Mouse (Mus musculus) CD4-positive naive resting alpha-beta T cell, adult 76 days (primary cell): ENCODE results near the gene Erp29. TPM values are rescaled to one million over a fixed set of nuclear protein-coding genes. Genes with fewer than 3 reads are reported as not detected.

Source experiments
- total RNA-seq: library from RNA; stranded (reverse); gene quantifications from one replicate; pipeline ENCODE4 v1.2.4, GENCODE M21; 2023

Gene Erp29
- total RNA-seq, result 76.0 TPM

DNA sequence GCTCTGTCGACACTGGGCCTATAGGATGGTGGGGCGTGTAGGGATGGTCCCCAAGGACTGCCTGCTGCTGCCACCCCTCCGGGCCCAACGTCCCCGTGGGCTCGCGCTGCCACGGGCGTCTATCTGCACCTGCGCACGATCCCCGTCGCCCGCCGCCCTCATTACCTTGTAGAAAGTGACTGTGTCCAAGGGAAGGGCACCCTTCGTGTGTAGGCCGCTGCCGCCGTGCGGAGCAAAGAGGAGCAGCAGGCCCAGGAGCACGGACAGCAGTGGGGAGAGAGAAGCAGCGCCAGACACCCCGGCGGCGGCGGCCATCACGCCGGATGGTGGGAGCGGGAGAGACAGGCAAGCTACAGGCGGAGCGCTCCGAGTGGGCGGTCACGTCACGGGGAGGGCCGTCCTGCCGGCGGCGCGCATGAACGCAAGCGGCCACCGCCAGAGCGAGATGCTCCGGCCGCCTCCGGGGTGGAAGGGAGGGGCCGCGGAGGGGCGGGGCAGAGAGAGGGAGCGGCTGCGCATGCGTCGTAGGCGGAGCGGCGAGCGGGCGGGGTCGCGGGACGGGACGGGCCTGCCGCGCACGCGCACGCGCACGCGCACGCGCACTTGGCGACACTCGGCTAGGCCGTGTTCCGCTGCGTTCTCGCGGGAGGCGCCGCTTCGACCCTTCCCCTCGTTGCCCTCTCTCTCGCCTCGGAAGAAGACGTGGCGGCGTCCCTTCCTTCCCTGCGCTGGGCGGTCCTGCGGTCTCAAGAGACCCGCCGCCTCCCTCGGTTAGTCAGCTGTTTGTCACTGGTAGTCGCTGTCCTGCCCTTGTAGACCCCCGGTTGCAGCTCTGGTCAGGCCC lies at the start of gene Erp29:
Gene Erp29 (minus strand): TSS at position 481 of the 844 bp plus-strand sequence.

DNA sequence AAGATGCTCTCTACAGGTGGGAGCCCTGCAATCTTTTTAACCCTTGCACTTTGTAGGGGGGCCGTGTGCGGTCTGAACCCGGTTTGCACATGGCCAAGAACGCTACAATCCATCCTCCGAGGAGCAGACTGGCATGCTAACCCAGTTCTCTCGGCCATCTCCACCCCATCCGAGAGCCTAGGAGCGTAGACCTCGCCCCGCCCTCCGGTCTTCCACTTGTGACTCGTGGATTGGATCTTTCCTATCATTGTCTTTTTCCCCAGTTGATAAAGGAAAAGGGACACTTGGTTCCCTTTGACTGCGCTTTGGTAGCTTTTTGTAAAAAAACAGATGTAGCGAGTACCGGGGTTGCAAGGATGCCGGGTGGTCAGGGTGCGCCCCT lies 671 bp downstream of the Erp29 start, which contains the start of gene Tmem116:
Gene Tmem116 (plus strand): TSS at position 250 of the 382 bp plus-strand sequence.

GRCm38 (mm10) chr5:121397187-121398145 lies 54.8 kb downstream of the Erp29 start, which contains the start of gene Naa25:
TSS of gene Naa25 (plus strand) at chr5:121397936.

GRCm38 (mm10) chr5:121385461-121386119 lies 66.7 kb downstream of the Erp29 start, which contains the start of gene Trafd1:
TSS of gene Trafd1 (minus strand) at chr5:121385632.

Other genes starting within 250 kb of the Erp29 start
- 2,234 TPM for gene Rpl6, start 248.0 kb downstream of the Erp29 start, total RNA-seq
- gene Hectd4, start 232.3 kb downstream of the Erp29 start, total RNA-seq, result 71.8 TPM
- 53.2 TPM for gene Trafd1, start 66.9 kb downstream of the Erp29 start, total RNA-seq
- 32.2 TPM for gene Naa25, start 54.6 kb downstream of the Erp29 start, total RNA-seq
- 0.76 TPM for gene Tmem116, start 613 bp downstream of the Erp29 start, total RNA-seq
- not detected for gene Adam1b, start 50.9 kb upstream of the Erp29 start, total RNA-seq
- gene Adam1a, start 93.0 kb upstream of the Erp29 start, total RNA-seq, result 7.4 TPM
- gene Gm42878, start 93.0 kb upstream of the Erp29 start, total RNA-seq, result 1.4 TPM
- 97.8 TPM for gene Mapkapk5, start 93.4 kb upstream of the Erp29 start, total RNA-seq
- gene Aldh2, start 141.3 kb upstream of the Erp29 start, total RNA-seq, result 97.0 TPM
- 5.2 TPM for gene Acad12, start 166.4 kb upstream of the Erp29 start, total RNA-seq
- gene Acad10, start 208.0 kb upstream of the Erp29 start, total RNA-seq, result 10.1 TPM
- 127 TPM for gene Brap, start 208.1 kb upstream of the Erp29 start, total RNA-seq